Mouse (Mus musculus) CH12.LX (cell line): ENCODE data around the gene Ankrd24.

Source experiments
- E2F4 ChIP-seq: IDR thresholded peaks from 2 replicates; pipeline ENCODE4 v1.6.1; 2011; ENCODE audit warnings: low read depth, low read length, improper control_type of control experiment; ENCODE audit not compliant: insufficient replicate concordance
- EP300 ChIP-seq: IDR thresholded peaks from 2 replicates; pipeline ENCODE4 v1.6.1; 2011; ENCODE audit warnings: low read length, improper control_type of control experiment
- NRF1 ChIP-seq: IDR thresholded peaks from 2 replicates; pipeline ENCODE4 v1.6.1; 2014; ENCODE audit warnings: low read depth, mild to moderate bottlenecking, inconsistent platforms, low read length, improper control_type of control experiment, moderate library complexity
- ZKSCAN1 ChIP-seq: IDR thresholded peaks from 2 replicates; pipeline ENCODE4 v1.6.1; 2012; ENCODE audit warnings: low read depth, inconsistent platforms, low read length, improper control_type of control experiment, borderline replicate concordance

DNA sequence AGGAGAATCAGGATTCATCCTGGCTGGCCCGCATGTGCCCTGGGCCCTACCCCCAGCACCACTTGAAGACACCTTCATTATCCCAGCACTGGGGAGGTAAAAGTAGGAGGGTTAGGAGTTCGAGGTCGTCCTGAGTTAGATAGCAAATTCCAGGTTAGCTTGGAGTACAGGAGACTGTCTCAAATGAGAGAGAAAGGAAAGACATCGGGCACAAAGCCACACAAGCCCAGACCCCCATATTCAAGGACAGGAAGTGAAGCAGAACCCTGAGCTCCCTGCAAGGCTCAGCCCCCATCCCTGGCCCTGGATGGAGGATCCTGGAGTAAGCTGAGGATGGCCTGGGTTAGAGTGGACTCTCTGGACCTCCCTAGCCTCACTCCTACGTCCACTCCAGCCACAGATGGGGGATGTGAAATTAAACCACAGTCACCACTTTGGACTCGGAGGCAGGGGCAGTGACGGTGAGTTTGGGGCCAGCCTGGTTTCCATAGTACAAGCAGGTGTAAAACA, 26.9 kb upstream of the Ankrd24 start:
- TF ChIP-seq ZKSCAN1 (no peak), EP300 (no peak), E2F4 (no peak), NRF1 (no peak)
